Mouse (Mus musculus) MEL (cell line): Measurements from ENCODE around the gene Phospho1.

Experiments used
- CHD2 ChIP-seq: IDR thresholded peaks from 2 replicates; pipeline ENCODE4 v1.6.1; 2011; ENCODE audit warnings: low read length, improper control_type of control experiment
- CTCF ChIP-seq, 3 experiments: IDR thresholded peaks in 2 of 3; conservative IDR thresholded peaks in 1 of 3; 2 replicates each; pipeline ENCODE4 v1.5.1; 2011 to 2012; ENCODE audit warnings: low read length in 3 of 3, low read depth in 2 of 3, mild to moderate bottlenecking in 2 of 3, improper control_type of control experiment in 1 of 3, inconsistent platforms in 1 of 3, mixed read lengths in 1 of 3, moderate library complexity in 1 of 3; ENCODE audit not compliant: control insufficient read depth in 1 of 3, insufficient read depth in 1 of 3, poor library complexity in 1 of 3, severe bottlenecking in 1 of 3
- EP300 ChIP-seq, 2 experiments: IDR thresholded peaks; 2 replicates each; pipeline ENCODE4 v1.6.1; 2011; ENCODE audit warnings: improper control_type of control experiment in 2 of 2, low read length in 2 of 2, low read depth in 1 of 2, mild to moderate bottlenecking in 1 of 2
- GABPA ChIP-seq: IDR thresholded peaks from 2 replicates; pipeline ENCODE4 v1.6.1; 2012; ENCODE audit warnings: low read depth, mild to moderate bottlenecking, inconsistent platforms, low read length, improper control_type of control experiment, moderate library complexity
- GATA1 ChIP-seq: IDR thresholded peaks from 2 replicates; pipeline ENCODE4 v1.6.1; 2011; ENCODE audit warnings: low read depth, low read length, improper control_type of control experiment
- JUND ChIP-seq: IDR thresholded peaks from 2 replicates; pipeline ENCODE4 v1.6.1; 2011; ENCODE audit warnings: low read depth, mild to moderate bottlenecking, improper control_type of control experiment, low read length
- KAT2A ChIP-seq: conservative IDR thresholded peaks from 2 replicates; pipeline ENCODE4 v1.6.1; 2012; ENCODE audit warnings: low read depth, low read length, improper control_type of control experiment, inconsistent platforms
- MAFK ChIP-seq: IDR thresholded peaks from 2 replicates; pipeline ENCODE4 v1.6.1; 2011; ENCODE audit warnings: low read depth, mild to moderate bottlenecking, low read length, improper control_type of control experiment, borderline replicate concordance
- MAX ChIP-seq: IDR thresholded peaks from 2 replicates; pipeline ENCODE4 v1.6.1; 2011; ENCODE audit warnings: low read length, improper control_type of control experiment
- NELFE ChIP-seq: IDR thresholded peaks from 2 replicates; pipeline ENCODE4 v1.6.1; 2011; ENCODE audit warnings: low read depth, low read length, improper control_type of control experiment
- POLR2A ChIP-seq, 2 experiments: IDR thresholded peaks; 2 replicates each; pipeline ENCODE4 v1.6.1; 2011 to 2012; ENCODE audit warnings: low read length in 2 of 2, mild to moderate bottlenecking in 2 of 2, control low read depth in 1 of 2, improper control_type of control experiment in 1 of 2, low read depth in 1 of 2, moderate library complexity in 1 of 2; ENCODE audit not compliant: control insufficient read depth in 1 of 2, insufficient read depth in 1 of 2, poor library complexity in 1 of 2
- ZC3H11A ChIP-seq: IDR thresholded peaks from 2 replicates; pipeline ENCODE4 v1.6.1; 2012; ENCODE audit warnings: low read depth, mild to moderate bottlenecking, inconsistent platforms, low read length, improper control_type of control experiment

- no peak for TF ChIP-seq ZC3H11A
- no peak for TF ChIP-seq CTCF (IDR thresholded peaks at IDR 0.05 in 2 of 3, conservative IDR thresholded peaks at IDR 0.05 in 1 of 3; ENCODE audit: control insufficient read depth in 1 of 3, insufficient read depth in 1 of 3, low read depth in 2 of 3, low read length in 3 of 3, poor library complexity in 1 of 3, severe bottlenecking in 1 of 3)
- no peak for TF ChIP-seq NELFE
- TF ChIP-seq EP300 (IDR thresholded peaks at IDR 0.05; ENCODE audit: low read depth in 1 of 2, low read length in 2 of 2), result no peak
- TF ChIP-seq CHD2, result no peak
- TF ChIP-seq MAX, result no peak
- TF ChIP-seq JUND, result no peak
- no peak for TF ChIP-seq GATA1
- no peak for TF ChIP-seq KAT2A
- no peak for TF ChIP-seq GABPA
- TF ChIP-seq POLR2A (IDR thresholded peaks at IDR 0.05; ENCODE audit: control insufficient read depth in 1 of 2, insufficient read depth in 1 of 2, low read depth in 1 of 2, low read length in 2 of 2, poor library complexity in 1 of 2), result no peak
- TF ChIP-seq MAFK, result no peak
These were observed 5.3 kb downstream of the Phospho1 start for GRCm38 (mm10) chr11:95829526-95830050.
